Mouse (Mus musculus) cerebellum, adult 11-12 months (tissue): Measurements from ENCODE around the gene Slc22a17.

Experiments
- DNase-seq: peaks from one replicate; pipeline ENCODE4 v3.0.0; 2022

The Slc22a17 gene

GRCm38 (mm10) chr14:54938431-54939219 is 25.7 kb upstream of the Slc22a17 start:
- no peak for DNase-seq

- DNase-seq, result no peak
These were observed 24.6 kb upstream of the Slc22a17 start for GRCm38 (mm10) chr14:54937361-54938182.

DNA sequence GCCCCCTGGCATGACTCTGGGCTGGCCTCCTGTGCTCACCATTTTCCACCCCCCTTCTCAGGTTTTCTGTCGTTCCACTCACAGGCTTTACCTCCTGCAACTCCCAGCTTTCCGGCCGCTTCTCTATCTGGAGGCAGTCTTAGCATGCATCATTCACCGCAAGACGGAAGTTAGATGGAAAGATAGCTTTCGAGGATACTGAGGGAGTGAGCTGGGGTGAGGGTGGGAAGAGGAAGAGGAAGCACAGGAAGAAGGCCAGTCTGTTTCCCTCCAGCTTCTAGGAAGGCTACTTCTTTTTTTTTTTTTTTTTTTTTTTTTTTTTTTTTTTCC is 23.9 kb upstream of the Slc22a17 start:
- DNase-seq, result no peak

DNA sequence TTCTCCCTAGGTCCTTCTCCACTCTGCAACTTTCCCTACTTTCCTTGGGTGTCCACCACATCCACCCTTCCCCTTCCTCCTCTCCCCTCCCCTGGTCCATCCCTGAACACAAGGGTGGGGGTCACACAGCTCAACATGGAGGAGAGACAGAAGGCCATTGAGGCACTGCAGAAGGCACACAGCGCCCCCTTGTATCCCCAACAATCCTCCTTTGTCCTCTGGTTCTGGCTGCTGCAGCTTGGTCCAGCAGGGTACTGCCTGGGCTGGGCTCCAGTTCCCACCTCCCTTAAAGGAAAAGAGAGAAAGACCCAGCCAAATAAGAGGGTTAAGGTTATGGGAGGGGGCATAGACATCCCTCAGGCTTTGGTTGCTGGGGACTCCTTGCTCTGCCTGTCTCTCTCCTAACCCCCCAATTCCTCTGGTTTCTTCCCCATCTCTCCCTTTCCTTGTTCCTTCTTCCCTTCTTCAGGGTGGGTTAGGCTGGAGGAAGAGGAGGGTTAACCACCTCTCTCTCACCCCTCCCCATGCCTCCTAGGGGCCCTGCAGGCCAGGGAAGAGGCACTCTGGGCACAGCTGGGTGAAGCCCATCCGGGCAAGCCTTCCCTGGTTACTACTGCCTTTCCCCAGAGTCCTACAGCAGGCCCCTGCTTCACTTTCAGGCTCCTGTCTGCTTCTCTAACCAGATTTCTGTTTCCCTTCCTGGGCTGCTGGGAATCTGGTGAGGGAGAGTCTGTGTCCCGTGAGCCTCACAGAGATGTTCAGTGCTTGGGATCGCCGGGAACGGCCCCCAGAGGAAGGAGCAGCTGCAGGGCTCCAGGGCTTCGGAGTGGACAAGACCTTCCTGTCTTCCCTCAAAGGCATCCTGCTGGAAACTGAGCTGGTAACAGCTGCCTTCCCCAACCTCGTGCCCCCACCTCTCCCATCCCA is 23.2 kb upstream of the Slc22a17 start, which contains the start of gene Cmtm5:
Gene Cmtm5 (plus strand): TSS at position 358 of the 927 bp plus-strand sequence.
- DNase-seq, result peak; percentile 64

- no peak for DNase-seq
These were observed 19.8 kb upstream of the Slc22a17 start, which contains the start of gene Il25 for GRCm38 (mm10) chr14:54932645-54933150. TSS of gene Il25 (plus strand) at chr14:54932695.

GRCm38 (mm10) chr14:54930431-54930830 is 17.5 kb upstream of the Slc22a17 start:
- no peak for DNase-seq

DNA sequence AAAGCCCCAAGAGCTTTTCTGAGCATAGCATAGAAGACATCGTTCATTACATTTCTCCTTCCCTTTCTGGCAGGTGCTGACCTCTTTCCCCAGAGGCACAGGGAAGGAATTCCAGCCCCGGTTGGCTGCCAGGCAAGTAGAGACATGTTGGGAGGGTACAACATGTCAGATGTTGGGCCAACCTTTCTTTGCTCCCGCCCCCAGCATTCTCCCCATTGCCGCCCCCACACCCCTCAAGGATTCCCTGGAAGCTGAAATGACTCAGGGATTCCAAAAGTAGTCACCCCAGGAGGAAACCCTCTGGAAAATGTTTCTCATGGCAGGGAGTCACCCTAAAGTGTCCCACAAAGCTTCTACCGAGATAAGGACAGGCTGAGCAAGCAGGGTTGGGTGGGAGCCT is 16.9 kb upstream of the Slc22a17 start:
- DNase-seq, result no peak

- DNase-seq, result no peak
These were observed 14.4 kb upstream of the Slc22a17 start for GRCm38 (mm10) chr14:54927296-54927695.

DNA sequence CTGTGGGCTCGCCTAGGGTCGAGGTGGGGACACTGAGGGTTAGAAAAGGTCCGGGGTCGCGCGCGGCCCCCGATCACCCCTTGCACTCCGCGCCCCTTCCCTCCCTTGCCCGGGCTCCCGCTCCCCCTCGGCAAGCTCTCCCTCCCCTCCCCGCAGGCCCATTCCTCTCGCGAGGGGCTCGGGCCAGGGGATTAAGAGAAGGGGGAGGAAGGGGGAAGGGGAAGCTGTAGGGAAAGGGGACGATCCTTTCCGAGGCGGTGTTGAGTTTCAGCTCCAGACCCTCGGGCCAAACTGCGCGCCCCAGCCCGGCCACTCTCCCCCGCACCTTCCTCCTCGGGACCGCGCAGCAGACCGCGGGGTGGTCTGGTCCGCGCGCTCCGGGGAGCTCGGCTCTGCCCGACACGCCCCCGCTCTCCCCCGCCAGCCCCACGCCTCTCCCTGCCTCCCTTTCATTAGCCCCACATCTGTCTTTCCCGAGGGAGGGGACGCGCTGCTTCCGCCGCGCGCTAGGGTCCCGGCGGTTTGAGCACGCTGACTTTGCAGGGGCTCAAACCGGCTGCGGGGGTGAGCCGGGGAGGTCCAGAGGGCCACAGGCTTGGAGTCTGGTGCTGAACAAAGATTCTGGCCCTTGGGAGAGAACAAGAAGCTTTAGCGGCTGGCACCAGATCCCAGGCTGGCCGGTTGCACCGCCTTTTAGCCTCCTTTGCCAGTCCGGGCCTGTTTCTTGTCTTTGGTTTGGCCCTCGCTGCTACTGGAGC is 13.6 kb upstream of the Slc22a17 start:
- DNase-seq, result no peak

DNA sequence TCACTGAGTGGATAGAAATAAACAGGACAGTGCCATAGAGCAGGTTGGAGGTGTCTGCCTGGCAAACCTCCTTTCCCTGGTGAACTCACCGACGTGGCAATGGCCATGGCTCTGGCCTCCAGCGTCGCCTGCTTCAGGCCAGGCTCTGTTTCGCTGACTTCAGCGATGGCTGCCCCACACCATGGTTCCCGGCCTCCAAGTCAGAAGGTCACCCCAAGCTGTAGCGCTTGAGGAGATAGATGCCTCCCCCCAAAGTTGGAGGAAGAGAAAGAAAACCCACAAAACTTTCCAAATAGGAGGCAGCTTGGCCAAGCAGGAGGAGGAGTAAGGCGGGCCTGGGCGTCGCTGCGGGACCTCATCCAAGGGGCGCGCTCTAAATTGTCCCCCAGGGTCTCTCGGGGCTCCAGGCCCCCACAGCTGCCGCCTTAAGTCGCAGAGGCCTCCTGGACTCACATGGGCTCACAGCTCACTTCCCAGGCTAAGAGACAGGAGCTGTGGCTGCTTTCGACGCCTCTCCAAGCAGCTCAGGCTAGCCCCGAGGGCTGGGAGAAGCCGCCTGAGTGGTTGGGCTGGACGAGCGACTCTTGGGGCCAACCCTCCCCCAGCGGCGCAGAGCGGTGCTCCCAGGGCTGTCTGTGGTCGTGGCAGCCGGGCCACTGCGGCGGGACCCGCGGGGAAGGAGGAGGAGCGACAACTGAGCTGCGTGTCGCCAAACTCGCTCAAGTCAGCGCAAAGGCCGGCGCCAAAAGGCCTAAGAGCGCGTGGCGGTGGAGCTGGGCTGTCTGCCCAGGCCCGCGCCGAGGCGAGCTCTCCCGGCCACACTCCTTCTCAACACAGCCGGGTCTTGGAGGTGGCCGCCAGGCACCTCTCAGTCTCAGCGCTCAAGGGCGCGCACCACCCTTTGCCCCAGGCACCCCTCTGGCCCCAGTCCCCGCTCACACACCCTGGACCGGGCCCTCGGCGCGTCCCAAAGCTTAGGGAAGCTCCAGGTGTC is 12.7 kb upstream of the Slc22a17 start, which contains the start of gene Efs:
Gene Efs (minus strand): TSS at position 778 of the 994 bp plus-strand sequence.
- DNase-seq, result peak; percentile 46

GRCm38 (mm10) chr14:54924641-54925348 is 11.9 kb upstream of the Slc22a17 start:
- DNase-seq, result no peak

- DNase-seq, result no peak
These were observed 7.2 kb upstream of the Slc22a17 start for GRCm38 (mm10) chr14:54920076-54920685.

DNA sequence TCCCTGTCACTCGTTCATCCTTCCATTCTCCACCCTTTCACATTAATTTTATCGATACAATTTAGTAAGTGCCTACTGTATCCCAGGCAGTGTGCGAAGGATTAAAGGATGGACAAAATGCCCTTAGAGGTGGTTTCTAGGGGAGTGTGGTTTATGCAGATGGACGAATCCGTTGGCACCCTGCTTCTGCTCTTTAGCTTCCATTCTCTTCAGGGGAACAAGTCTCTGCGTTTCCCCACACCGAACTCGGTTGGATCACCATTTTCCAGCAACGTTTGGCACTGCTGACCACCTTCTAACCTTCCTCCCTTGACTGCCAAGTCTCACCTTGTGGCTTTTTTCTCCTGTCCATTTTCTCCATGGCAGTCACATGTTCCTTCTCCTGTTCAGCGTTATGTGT is 411 bp upstream of the Slc22a17 start:
- no peak for DNase-seq

DNA sequence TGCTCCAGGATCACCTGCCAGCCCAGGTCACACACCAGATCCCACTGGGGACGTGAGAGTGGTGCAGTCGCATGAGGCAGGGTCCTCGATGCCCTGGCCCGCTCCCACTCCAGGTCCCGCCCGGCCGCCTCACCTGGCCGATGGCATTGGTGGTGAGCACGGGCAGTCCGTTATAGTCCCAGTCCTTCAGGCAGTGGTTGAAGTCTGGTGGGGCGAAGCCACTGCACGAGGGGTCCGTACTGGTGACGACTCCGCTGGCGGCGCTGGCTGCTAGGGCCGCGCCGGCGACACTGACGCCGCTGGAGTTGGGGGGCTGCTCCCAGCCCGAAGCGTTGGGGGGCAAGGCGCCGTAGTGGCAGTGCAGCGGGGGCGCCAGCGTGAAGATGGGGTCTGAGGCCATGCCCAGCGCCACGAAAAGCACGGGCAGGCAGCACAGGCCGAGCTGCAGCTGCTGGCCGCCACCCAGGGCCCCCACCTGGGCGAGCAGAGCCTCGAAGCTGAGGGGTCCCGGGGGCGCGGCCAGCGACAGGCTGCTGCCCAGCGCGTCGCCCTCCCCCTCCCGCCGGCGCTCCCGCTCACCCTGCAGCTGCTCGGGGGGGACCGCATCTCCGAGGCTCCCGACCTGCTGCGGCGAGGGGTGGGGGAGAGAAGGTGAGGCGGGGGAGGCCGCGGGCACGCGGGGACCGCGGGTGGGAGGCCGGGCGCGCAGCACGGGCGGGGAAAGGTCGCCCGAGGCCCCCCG is 652 bp downstream of the Slc22a17 start:
- DNase-seq, result peak; percentile 59

DNA sequence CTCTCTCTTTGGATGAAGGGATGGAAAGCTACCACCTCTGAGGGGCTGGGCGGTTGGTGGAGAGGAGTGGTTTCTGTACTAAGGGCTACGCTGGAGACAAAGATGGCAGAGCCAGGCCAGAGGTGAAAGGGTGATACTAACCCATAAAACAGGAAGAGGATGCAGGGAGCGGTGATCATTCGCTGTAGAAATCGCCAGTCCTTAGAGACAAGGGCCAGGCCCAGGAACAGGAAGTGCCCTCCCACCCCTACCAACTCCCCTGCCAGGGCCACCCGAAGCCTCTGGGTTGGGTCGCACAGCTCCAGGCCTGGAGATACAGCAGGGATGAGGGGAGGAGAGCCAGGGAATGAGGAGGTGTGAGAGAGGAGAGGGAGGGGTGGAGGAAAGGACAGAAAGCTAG is 4.2 kb downstream of the Slc22a17 start:
- no peak for DNase-seq

GRCm38 (mm10) chr14:54903641-54904040 is 9.3 kb downstream of the Slc22a17 start:
- no peak for DNase-seq

DNA sequence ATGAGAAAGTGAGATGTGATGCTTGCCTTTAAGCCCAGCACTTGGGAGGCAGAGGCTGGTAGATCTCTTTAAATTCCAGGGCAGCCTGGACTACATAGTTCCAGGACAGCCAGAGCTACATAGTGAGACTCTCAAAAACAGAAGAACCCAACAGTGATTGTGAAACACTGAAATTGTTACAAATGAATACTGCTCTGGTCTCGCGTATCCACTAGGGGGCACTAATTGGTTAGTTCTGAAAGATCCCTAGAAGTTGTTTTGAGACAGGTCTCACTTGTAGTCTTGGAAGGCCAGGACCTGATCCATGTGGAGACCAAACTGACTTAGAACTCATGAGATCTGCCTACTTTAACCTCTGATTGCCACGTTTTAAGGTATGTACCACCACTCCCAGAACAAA is 12.5 kb downstream of the Slc22a17 start:
- peak; percentile 64 for DNase-seq

DNA sequence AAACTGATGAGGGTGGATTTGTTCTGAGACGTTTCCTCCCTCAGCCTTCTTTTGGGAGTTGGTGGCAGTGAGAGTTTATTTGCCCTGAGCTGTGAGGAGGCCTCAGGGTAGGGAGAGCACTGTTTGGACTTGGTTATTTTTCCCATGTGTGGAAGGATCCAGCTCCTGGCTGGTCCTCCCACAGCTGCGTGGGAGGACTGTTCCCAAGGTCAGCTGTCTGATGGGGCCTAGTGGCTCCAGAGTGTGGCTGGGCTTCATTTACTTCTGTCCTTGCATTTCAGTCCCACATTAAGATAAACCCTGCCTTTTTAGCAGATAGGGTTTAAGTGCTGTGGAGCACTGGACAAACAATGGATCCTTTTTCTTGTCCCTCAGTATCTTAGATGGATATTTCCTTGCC is 15.5 kb downstream of the Slc22a17 start:
- no peak for DNase-seq
